Mouse (Mus musculus) kidney, adult 9 months (tissue): ENCODE measurements around the gene Adap2.

Experiments
- DNase-seq: peaks from one replicate; pipeline ENCODE4 v3.0.0; 2022

Adap2 gene

GRCm38 (mm10) chr11:80199773-80200172 lies 45.9 kb downstream of the Adap2 start:
- no peak for DNase-seq

GRCm38 (mm10) chr11:80200326-80200725 lies 46.4 kb downstream of the Adap2 start:
- no peak for DNase-seq

- DNase-seq = peak; percentile 70
These were observed 48.4 kb downstream of the Adap2 start for GRCm38 (mm10) chr11:80202296-80202695.

- DNase-seq = no peak
These were observed 50.1 kb downstream of the Adap2 start for GRCm38 (mm10) chr11:80204037-80204436.

GRCm38 (mm10) chr11:80204941-80205340 lies 51.0 kb downstream of the Adap2 start:
- DNase-seq = no peak

GRCm38 (mm10) chr11:80208465-80208859 lies 54.6 kb downstream of the Adap2 start:
- no peak for DNase-seq

- peak; percentile 98 for DNase-seq
These were observed 55.2 kb downstream of the Adap2 start, which contains the start of gene Rhot1 for GRCm38 (mm10) chr11:80208860-80209800. Rhot1 (plus strand) TSS chr11:80209019.

GRCm38 (mm10) chr11:80210321-80210720 lies 56.4 kb downstream of the Adap2 start:
- no peak for DNase-seq

- no peak for DNase-seq
These were observed 58.4 kb downstream of the Adap2 start for GRCm38 (mm10) chr11:80212282-80212681.

- peak; percentile 57 for DNase-seq
These were observed 61.4 kb downstream of the Adap2 start for GRCm38 (mm10) chr11:80215291-80215690.

GRCm38 (mm10) chr11:80218657-80219293 lies 64.9 kb downstream of the Adap2 start:
- no peak for DNase-seq
